Mouse (Mus musculus): ENCODE data around the gene Olfr877.

Olfr877 gene

DNA sequence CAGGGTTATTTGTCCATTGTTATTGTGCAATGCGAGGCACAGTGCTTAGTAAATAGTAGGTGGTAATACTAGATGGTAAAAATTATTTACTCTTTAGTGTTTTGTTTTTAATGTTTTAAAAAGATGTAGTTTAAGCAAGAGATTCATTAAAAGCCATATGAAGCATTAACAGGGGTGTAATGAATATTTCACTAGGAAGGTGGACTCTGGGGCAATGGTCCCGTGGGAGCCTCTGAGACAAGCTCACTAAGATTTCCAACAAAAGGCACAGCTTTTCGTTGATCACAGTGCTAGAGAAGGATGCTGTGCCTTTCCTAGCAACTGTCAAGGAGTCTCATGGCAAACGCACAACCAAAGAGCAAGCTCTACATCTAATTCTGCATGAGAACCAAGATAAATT is at the start of gene Olfr877:
TSS of gene Olfr877 (plus strand) at position 301 of the 400 bp plus-strand sequence.
- DNase-seq = no peak

DNA sequence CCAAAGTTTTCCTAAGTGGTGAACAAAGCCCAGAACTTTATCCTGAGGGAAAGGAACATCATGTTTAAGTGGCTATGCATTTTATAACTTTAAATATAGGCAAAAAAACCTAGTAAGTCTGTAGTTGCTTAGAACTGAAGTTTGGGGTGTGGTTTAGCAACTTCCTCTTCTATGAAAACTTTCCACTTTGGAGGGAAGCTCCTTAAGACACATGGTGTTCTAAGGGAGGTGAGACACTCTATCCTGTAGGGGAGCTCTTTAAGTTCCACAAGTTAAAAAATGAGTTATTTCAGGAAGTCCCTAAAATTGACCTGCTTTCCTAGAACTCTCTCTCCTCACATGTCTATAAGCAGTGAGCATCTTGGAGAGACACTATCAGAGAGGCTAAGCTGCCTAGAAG is 46.8 kb upstream of the Olfr877 start:
- DNase-seq = no peak

DNA sequence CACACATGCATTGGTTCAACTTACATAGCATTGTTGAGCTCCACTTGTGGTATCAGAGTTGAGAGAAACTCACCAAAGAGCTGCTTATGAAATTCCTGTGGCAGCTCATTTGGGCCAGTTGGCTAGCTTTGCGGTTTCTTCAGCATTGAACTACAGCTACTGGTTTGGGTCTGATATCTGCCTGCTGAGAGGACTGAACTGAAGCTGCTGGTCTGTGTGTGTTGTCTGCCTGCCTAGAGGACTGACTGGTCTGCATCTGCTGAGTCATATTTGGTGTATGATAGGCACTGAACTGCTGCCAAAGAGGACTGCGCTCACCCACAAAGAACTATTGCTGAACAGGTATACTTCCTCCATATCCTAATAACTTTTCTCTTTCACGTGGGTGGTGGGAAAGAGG is 45.6 kb upstream of the Olfr877 start:
- no peak for DNase-seq

DNA sequence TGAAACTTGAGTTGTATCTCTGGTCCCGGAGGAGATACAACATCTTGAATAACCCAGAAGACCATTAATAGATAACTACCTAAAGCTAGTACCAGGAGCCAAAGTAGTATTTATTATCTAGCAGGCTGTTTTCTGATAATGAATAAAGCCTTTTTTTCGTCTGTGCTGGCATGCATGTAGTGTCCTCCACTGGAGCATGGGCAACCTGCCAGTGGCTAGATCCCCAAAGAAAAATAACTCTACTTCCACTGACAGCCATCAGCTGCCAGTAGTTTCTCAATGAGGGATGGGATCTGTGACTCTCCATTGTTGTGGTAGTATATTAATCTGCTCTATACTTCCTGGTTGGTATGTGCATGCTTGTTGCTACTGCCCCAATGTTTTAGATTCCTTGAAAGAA is 45.1 kb upstream of the Olfr877 start:
- DNase-seq = no peak

DNA sequence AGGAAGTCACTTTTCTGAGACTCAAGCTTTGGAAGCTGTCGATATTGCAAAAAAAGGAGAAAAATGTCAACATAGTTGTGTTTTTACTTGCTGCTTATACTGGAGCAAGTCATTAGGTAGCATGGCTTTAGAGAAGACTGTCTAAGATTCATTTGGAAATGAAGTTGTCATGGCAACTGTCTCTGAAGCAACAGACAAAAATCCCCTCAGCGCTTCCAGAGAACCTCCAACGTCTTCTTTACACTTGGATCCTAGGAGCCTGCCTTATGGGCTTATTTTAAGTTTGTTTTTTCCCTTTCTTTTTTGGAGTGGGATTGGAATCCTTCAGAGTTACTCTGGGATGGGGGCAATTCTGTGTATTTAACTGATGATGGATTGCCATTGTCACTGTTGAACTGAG is 39.4 kb upstream of the Olfr877 start:
- DNase-seq = no peak

DNA sequence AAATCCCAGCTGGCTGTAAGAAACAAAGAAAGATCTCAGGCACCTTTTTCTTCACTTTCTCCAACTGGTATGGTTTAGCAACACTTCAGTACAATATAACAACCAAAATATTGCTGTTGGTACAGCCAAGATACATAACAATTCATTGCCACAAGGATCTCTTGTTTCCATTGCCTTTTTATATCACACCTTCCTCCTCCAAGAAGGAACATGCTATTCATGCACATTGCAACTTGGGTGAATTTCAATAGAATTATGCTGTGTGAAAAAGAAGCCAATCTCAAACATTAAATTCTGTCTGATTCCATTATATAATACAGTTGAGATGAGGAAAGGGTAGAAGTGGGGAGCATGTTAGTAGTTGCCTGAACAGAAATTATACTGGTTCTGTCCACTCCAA is 24.2 kb upstream of the Olfr877 start:
- DNase-seq = no peak

DNA sequence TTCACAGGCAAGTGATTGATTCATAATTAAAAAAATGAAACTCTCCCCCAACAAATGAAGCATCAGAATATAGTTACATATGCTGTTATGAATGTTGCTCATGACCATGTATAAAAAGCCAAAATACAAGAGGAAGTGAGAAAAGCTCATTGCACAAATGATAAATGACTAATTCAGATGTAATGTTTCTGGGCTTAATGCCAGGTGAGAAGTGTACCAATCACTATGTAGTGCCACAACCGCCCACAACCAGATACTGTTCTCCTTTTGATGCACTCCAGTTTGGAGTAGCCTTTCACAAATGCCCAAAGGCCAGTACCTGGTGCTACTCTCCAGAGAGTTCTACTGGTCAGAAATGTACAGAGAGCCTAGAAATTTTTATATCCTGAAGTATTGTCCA is 20.7 kb upstream of the Olfr877 start:
- no peak for DNase-seq

DNA sequence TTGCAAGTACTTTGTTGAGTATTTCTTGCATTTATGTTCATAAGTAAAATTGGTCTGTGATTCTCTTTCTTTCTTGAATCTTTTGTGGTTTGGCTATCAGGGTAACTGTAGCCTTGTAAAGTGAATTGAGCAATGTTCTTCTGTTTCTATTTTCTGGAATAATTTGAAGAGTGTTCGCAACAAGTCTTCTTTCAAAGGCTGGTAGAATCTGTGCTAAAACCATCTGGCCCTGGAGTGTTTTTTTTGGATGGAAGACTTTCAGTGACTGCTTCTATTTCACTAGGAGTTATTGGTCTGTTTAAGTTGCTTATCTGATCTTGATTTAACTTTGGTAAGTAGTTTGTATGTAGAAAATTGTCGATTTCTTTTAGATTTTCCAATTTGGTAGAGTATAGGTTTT is 4.8 kb upstream of the Olfr877 start:
- no peak for DNase-seq

DNA sequence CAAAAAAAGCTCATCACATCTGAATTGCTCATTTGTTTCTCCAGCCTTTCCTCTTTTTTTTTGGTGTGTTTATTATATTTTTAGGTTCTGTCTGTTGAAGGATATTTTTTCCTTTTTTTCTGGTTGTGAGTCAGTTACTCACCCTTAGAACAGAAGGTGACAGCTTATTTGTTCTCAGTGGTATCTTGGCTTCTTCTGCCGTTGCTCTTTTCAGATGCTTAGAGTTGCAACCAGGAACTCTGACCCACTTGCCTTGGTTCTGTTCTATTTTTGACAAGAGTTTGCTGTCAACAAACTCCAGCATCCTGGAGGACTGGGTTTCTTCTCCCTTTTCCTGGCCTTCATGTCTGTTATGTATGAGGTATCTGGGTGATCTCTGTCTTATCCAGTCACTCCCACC is 9.3 kb downstream of the Olfr877 start:
- DNase-seq = no peak

DNA sequence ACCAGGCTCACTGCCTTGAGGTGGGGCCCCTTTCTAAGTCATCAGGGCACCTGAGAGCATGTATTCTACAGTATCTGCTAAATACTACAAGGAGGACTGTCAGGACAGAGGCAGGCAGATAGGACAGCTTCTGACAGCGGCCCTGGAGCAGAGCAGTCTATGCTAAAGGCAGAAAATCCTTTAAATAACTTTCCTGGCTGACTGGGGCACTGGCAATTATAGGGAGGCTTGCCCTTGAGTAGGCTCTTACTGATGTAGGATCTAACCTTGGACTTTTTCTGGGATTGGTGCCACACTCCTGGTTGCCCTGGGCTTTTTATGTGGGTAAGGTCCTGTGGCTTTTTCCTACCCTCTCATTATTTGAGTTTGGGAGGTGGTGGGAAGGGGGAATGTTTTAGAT is 16.2 kb downstream of the Olfr877 start:
- no peak for DNase-seq

DNA sequence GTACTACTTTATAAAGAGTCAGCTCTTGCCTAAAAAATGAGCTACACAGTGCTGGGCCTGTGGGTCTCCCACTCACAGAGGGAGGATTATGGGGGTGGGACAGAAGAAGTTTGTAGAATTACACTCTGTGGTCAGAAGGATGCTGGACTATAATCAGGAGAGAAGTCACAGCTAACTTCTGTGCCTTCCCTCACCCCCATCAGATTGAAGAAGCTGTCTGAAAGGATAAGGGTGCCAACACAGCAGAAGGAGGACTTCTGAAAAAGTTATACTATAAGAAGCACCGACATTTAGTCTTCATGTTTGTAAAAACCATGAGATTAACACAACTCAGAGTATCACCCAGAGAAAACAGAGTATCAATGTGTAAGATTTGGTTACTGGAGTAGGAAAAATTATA is 17.0 kb downstream of the Olfr877 start:
- DNase-seq = no peak

DNA sequence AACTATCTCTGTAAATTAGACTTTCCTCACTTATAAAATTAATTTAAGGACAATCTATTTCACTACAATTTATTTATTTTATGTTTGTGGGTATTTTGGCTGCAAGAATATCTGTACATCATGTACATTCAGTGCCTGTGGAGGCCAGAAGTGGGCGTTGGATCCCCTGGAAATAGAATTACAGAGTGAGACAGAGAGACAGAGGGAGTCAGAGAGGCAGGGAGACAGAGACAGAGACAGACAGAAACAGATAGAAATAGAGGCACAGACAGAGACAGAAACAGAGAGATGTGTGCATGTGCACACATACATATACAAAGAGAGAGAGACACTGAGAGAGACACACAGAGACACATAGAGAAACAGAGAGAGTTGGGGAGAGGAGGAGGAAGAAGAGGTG is 17.5 kb downstream of the Olfr877 start:
- no peak for DNase-seq

DNA sequence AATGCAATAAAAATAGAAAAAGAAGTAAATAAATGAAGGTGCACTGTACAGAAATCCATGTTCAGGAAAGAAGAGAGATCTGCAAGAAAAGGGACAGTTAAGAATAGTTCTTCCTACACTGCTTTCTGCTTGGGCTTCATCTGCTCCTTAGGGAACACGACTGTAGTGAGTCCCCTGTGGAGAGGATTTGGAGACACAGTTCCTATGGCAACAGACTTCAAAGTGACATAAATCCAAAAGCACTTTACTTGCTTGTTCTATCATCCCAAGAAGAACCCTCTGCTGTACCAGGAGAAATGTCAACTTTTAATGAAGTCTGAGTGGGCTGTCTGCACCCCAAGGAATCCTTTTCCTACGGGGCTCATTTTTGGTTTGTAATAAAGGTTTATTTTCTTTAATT is 36.9 kb downstream of the Olfr877 start:
- no peak for DNase-seq

DNA sequence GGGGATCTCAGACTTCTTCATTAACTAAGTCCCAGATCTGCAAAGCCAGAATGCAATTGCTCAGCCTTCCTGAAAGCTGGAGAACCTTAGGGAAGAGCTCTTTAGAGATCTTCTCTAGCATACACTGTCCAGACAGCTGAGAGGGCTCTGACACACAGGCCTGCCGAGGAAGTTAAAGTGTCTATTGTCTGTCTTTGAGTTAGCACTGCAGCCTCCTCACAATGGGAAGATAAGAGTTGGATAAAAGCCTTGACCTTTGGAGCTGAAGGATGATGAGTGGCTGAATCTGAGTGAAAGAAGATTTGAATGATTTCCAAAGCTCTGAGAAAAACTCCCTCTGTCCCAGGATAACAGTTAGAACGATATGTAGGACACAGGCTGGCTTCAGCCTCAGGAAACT is 42.6 kb downstream of the Olfr877 start, which contains the start of gene Olfr145:
TSS of gene Olfr145 (plus strand) at position 64 of the 400 bp plus-strand sequence.
- no peak for DNase-seq

DNA sequence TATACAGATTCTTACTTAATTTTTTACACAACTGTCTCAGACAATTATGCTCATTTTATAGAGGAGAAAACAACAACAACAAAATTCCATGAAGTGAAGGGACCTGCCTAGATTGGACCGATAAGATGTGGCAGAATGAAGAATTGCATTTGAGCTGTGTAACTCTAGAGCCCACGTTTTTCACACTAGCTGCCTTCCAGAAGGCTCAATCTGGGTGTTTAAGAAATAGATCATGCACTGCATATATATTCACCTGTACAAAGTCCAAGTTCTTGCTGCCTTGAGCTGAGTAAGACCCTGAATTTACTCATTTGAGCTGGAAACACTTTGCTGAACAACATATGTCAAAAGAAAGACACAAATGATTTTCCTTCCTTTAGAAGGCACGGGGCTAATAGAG is 51.5 kb downstream of the Olfr877 start:
- no peak for DNase-seq
